8 mouse cellular contexts compared by ENCODE assay signal in genomic region chr4:147808483-147808882, GRCm38 (mm10). TPM values are rescaled to one million over a fixed set of nuclear protein-coding genes. Genes with fewer than 3 reads are reported as not detected.
DNase-seq lines count a peak whose midpoint lies in the region; ATAC-seq and TF ChIP-seq lines count a peak whose summit lies in the region.
"Not testable (repeated sequence)": the region's sequence is repeated elsewhere in the genome, so short reads cannot be mapped to it uniquely, and the experiment has no call there.

No protein-coding gene starts in this region.

- H3K9ac ChIP-seq in MEL (ENCODE audit: control insufficient read depth, low read depth, low read length, poor library complexity, severe bottlenecking): peak overlapping the region; percentile 58; the same call in 1 of the 2 replicates
- not testable (repeated sequence) for H3K9ac ChIP-seq in heart, embryonic 14.5 days (ENCODE audit: low read length); intestine, embryonic 14.5 days (ENCODE audit: low read length); limb, embryonic 14.5 days (ENCODE audit: low read depth, low read length, severe bottlenecking); lung, postnatal 0 days (replicated peaks; ENCODE audit: low read depth); neural tube, embryonic 11.5 days (ENCODE audit: low read length)

- 51% methylated on average over 4 of the region's 4 CpGs for WGBS in heart, embryonic 14.5 days
- 72% methylated on average over 4 of the region's 4 CpGs for WGBS in intestine, embryonic 14.5 days
- 60% methylated on average over 4 of the region's 4 CpGs for WGBS in limb, embryonic 14.5 days
- 58% methylated on average over 4 of the region's 4 CpGs for WGBS in lung, postnatal 0 days
- 65% methylated on average over 4 of the region's 4 CpGs for WGBS in neural tube, embryonic 11.5 days

- not testable (repeated sequence) for H3K79me2 ChIP-seq in MEL (ENCODE audit: control insufficient read depth, insufficient read depth, low read length, poor library complexity)

- H3K27me3 ChIP-seq in MEL (ENCODE audit: control insufficient read depth in 1 of 2, insufficient read depth in 2 of 2, low read length in 2 of 2); heart, embryonic 14.5 days (ENCODE audit: control insufficient read depth, insufficient read depth, low read length); intestine, embryonic 14.5 days (replicated peaks; ENCODE audit: control insufficient read depth, insufficient read depth, low read length); limb, embryonic 14.5 days (ENCODE audit: control insufficient read depth, insufficient read depth, low read length); lung, postnatal 0 days (replicated peaks; ENCODE audit: insufficient read depth, low read length); neural tube, embryonic 11.5 days (ENCODE audit: control insufficient read depth, insufficient read depth, low read length): not testable (repeated sequence)

- peak; percentile 30 for DNase-seq in 3T3-L1 (ENCODE audit: low read depth, low spot score)
- DNase-seq in MEL (ENCODE audit: low read depth, low spot score); intestine, embryonic 14.5 days (ENCODE audit: low spot score); limb, embryonic 14.5 days (ENCODE audit: low spot score); neural tube, embryonic 11.5 days (ENCODE audit: low spot score): not testable (repeated sequence)
- peak; percentile 33 for DNase-seq in lung, postnatal 0 days (ENCODE audit: low spot score)

- TF ChIP-seq EP300 in MEL (IDR thresholded peaks at IDR 0.05; ENCODE audit: low read depth in 1 of 2, low read length in 2 of 2): not testable (repeated sequence)
- peak; percentile 82 for TF ChIP-seq EP300 in lung, postnatal 0 days (IDR thresholded peaks at IDR 0.05)

- peak overlapping the region; percentile 76 for H3K4me2 ChIP-seq in heart, embryonic 14.5 days (ENCODE audit: low read length)
- peak overlapping the region; percentile 51 for H3K4me2 ChIP-seq in intestine, embryonic 14.5 days (ENCODE audit: low read length)
- peak overlapping the region; percentile 56 for H3K4me2 ChIP-seq in limb, embryonic 14.5 days (replicated peaks; ENCODE audit: low read depth, low read length, severe bottlenecking)
- H3K4me2 ChIP-seq in lung, postnatal 0 days (replicated peaks; ENCODE audit: low read depth, low read length): peak overlapping the region; percentile 58; the same call in 1 of the 2 replicates
- H3K4me2 ChIP-seq in neural tube, embryonic 11.5 days (ENCODE audit: low read depth): not testable (repeated sequence)

- TF ChIP-seq CTCF in MEL (IDR thresholded peaks at IDR 0.05 in 2 of 3, conservative IDR thresholded peaks at IDR 0.05 in 1 of 3; ENCODE audit: control insufficient read depth in 1 of 3, insufficient read depth in 1 of 3, low read depth in 2 of 3, low read length in 3 of 3, poor library complexity in 1 of 3, severe bottlenecking in 1 of 3); embryonic fibroblast, embryonic 13.5 days (IDR thresholded peaks at IDR 0.05; ENCODE audit: borderline replicate concordance, insufficient read depth, low read length); lung, postnatal 0 days (IDR thresholded peaks at IDR 0.05): not testable (repeated sequence)

- H3K36me3 ChIP-seq in MEL (ENCODE audit: control insufficient read depth in 1 of 2, insufficient read depth in 2 of 2, low read length in 2 of 2); heart, embryonic 14.5 days (ENCODE audit: control insufficient read depth, insufficient read depth, low read length); intestine, embryonic 14.5 days (ENCODE audit: control insufficient read depth, insufficient read depth, low read length); limb, embryonic 14.5 days (ENCODE audit: control insufficient read depth, insufficient read depth, low read length); lung, postnatal 0 days (ENCODE audit: insufficient read depth, low read length); neural tube, embryonic 11.5 days (ENCODE audit: control insufficient read depth, insufficient read depth, low read length): not testable (repeated sequence)

- H3K27ac ChIP-seq in MEL (ENCODE audit: control insufficient read depth, low read depth, low read length); embryonic fibroblast, embryonic 13.5 days (ENCODE audit: insufficient read depth, low read length); heart, embryonic 14.5 days (replicated peaks in 1 of 2; ENCODE audit: control insufficient read depth in 1 of 2, insufficient read depth in 1 of 2, low read depth in 2 of 2, low read length in 2 of 2); intestine, embryonic 14.5 days (ENCODE audit: low read depth); limb, embryonic 14.5 days (replicated peaks; ENCODE audit: low read depth, low read length); lung, postnatal 0 days (ENCODE audit: low read length); neural tube, embryonic 11.5 days (ENCODE audit: low read depth, low read length): not testable (repeated sequence)

- not testable (repeated sequence) for H3K9me3 ChIP-seq in MEL (replicated peaks; ENCODE audit: insufficient read depth, low read length); heart, embryonic 14.5 days (ENCODE audit: control insufficient read depth, low read length); intestine, embryonic 14.5 days (ENCODE audit: control insufficient read depth, low read length); limb, embryonic 14.5 days (ENCODE audit: control insufficient read depth, low read length); lung, postnatal 0 days (ENCODE audit: low read length); neural tube, embryonic 11.5 days (ENCODE audit: control insufficient read depth, low read length)

- TF ChIP-seq RAD21 in MEL (IDR thresholded peaks at IDR 0.05; ENCODE audit: low read depth, low read length): not testable (repeated sequence)

- H3K4me3 ChIP-seq in MEL (ENCODE audit: control insufficient read depth in 1 of 2, insufficient read depth in 1 of 2, low read depth in 2 of 2, low read length in 2 of 2): peak overlapping the region; percentile 46 to 50
- peak overlapping the region; percentile 78 for H3K4me3 ChIP-seq in embryonic fibroblast, embryonic 13.5 days (ENCODE audit: insufficient read depth, low read length)
- H3K4me3 ChIP-seq in heart, embryonic 14.5 days (ENCODE audit: control insufficient read depth in 1 of 2, insufficient read depth in 1 of 2, low read depth in 1 of 2, low read length in 2 of 2): peak overlapping the region in 1 of 2 experiments; percentile 56; a peak in 2 of 4 replicates
- peak overlapping the region; percentile 41 for H3K4me3 ChIP-seq in intestine, embryonic 14.5 days (ENCODE audit: low read depth, low read length)
- H3K4me3 ChIP-seq in limb, embryonic 14.5 days (replicated peaks; ENCODE audit: low read length): 0 out of 2 replicates have a peak overlapping the region, but pooled peaks have one; percentile 42
- H3K4me3 ChIP-seq in lung, postnatal 0 days (ENCODE audit: low read depth, low read length); neural tube, embryonic 11.5 days (ENCODE audit: low read depth, low read length): not testable (repeated sequence)

- H3K4me1 ChIP-seq in MEL (ENCODE audit: control insufficient read depth in 1 of 2, insufficient read depth in 2 of 2, low read length in 2 of 2); embryonic fibroblast, embryonic 13.5 days (ENCODE audit: control insufficient read depth, insufficient read depth, low read length); heart, embryonic 14.5 days (ENCODE audit: control insufficient read depth in 2 of 2, insufficient read depth in 2 of 2, low read length in 2 of 2); intestine, embryonic 14.5 days (replicated peaks; ENCODE audit: control insufficient read depth, insufficient read depth, low read length); limb, embryonic 14.5 days (ENCODE audit: control insufficient read depth, insufficient read depth, low read length); lung, postnatal 0 days (ENCODE audit: insufficient read depth, low read depth, low read length); neural tube, embryonic 11.5 days (ENCODE audit: control insufficient read depth, insufficient read depth, low read length): not testable (repeated sequence)

- TF ChIP-seq POLR2A in MEL (IDR thresholded peaks at IDR 0.05; ENCODE audit: control insufficient read depth in 1 of 2, insufficient read depth in 1 of 2, low read depth in 1 of 2, low read length in 2 of 2, poor library complexity in 1 of 2); embryonic fibroblast, embryonic 13.5 days (IDR thresholded peaks at IDR 0.05; ENCODE audit: low read depth, low read length); limb, embryonic 14.5 days (IDR thresholded peaks at IDR 0.05; ENCODE audit: borderline replicate concordance, extremely low read depth, insufficient read depth, insufficient read length): not testable (repeated sequence)

- ATAC-seq in heart, embryonic 14.5 days (ENCODE audit: insufficient number of reproducible peaks, insufficient read depth, low FRiP score, low read depth); intestine, embryonic 14.5 days (replicated peaks; ENCODE audit: low FRiP score, low TSS enrichment, low read depth): not testable (repeated sequence)
- ATAC-seq in limb, embryonic 14.5 days (ENCODE audit: low FRiP score, low read depth): peak; percentile 47; the same call in 1 of the 2 replicates
- peak; percentile 89 for ATAC-seq in lung, postnatal 0 days
- peak; percentile 43 for ATAC-seq in neural tube, embryonic 11.5 days (ENCODE audit: insufficient read depth, low FRiP score, low TSS enrichment)

RNA-seq across cellular contexts. Expression of gene Zfp984, which starts 1.1 kb away (rescaled TPM):
- total RNA-seq in MEL (2012; rRNA removed): 1.4 and 2.2 TPM in 2 replicates
- polyA plus RNA-seq in MEL (2012; ENCODE audit: insufficient read depth in 1 of 2, insufficient read length in 2 of 2, low read depth in 1 of 2, low replicate concordance in 2 of 2, missing spikeins in 1 of 2): under 1 TPM in 1 of 2 experiments, not detected in 1; 0.92 TPM
- polyA plus RNA-seq in embryonic fibroblast, embryonic 13.5 days (2011; ENCODE audit: insufficient read length, low read depth, missing spikeins): 12.5 and 22.3 TPM in 2 replicates
- 10.2 and 10.3 TPM in 2 replicates for polyA plus RNA-seq in heart, embryonic 14.5 days (2014; fragmentation: Nextera tagmentation; extraction: Ambion mirVana)
- polyA plus RNA-seq in intestine, embryonic 14.5 days (2014; fragmentation: Nextera tagmentation; extraction: Ambion mirVana): 8.8 and 11.5 TPM in 2 replicates
- 2.8 and 5.1 TPM in 2 replicates for polyA plus RNA-seq in limb, embryonic 14.5 days (2012; rRNA removed)
- 8.9 and 9.2 TPM in 2 replicates for polyA plus RNA-seq in limb, embryonic 14.5 days (2014; fragmentation: Nextera tagmentation; extraction: Ambion mirVana)
- 6.8 and 8.0 TPM in 2 replicates for polyA plus RNA-seq in lung, postnatal 0 days (2015; fragmentation: Nextera tagmentation; extraction: Ambion mirVana)
- polyA plus RNA-seq in neural tube, embryonic 11.5 days (2014; fragmentation: Nextera tagmentation; extraction: Ambion mirVana): 7.2 and 7.5 TPM in 2 replicates

RNA-seq across cellular contexts. Expression of gene Zfp933, which starts 39.7 kb away (rescaled TPM):
- 3.3 and 4.7 TPM in 2 replicates for total RNA-seq in MEL (2012; rRNA removed)
- polyA plus RNA-seq in MEL (2012; ENCODE audit: insufficient read depth in 1 of 2, insufficient read length in 2 of 2, low read depth in 1 of 2, low replicate concordance in 2 of 2, missing spikeins in 1 of 2): 100 to 1,000 TPM in 1 of 2 experiments, 1 to 10 TPM in 1; 4.0 to 353 TPM
- polyA plus RNA-seq in embryonic fibroblast, embryonic 13.5 days (2011; ENCODE audit: insufficient read length, low read depth, missing spikeins): 8.6 and 9.9 TPM in 2 replicates
- 3.9 and 4.4 TPM in 2 replicates for polyA plus RNA-seq in heart, embryonic 14.5 days (2014; fragmentation: Nextera tagmentation; extraction: Ambion mirVana)
- polyA plus RNA-seq in intestine, embryonic 14.5 days (2014; fragmentation: Nextera tagmentation; extraction: Ambion mirVana): 4.7 TPM in 2 replicates
- 5.7 and 7.2 TPM in 2 replicates for polyA plus RNA-seq in limb, embryonic 14.5 days (2012; rRNA removed)
- 5.0 and 5.2 TPM in 2 replicates for polyA plus RNA-seq in limb, embryonic 14.5 days (2014; fragmentation: Nextera tagmentation; extraction: Ambion mirVana)
- 3.6 and 4.8 TPM in 2 replicates for polyA plus RNA-seq in lung, postnatal 0 days (2015; fragmentation: Nextera tagmentation; extraction: Ambion mirVana)
- 5.0 and 5.8 TPM in 2 replicates for polyA plus RNA-seq in neural tube, embryonic 11.5 days (2014; fragmentation: Nextera tagmentation; extraction: Ambion mirVana)
